Mouse (Mus musculus) cerebral cortex, adult 2 months (tissue): ENCODE measurements around the gene Mdga2.

Source experiments
- WGBS: fragments of 180-500 bp; shearing (Covaris S2); methylation state at CpG from one replicate; pipeline ENCODE4 v1.1.7; 2018; 5-methylcytosine and 5-hydroxymethylcytosine counted together

The Mdga2 gene

GRCm38 (mm10) chr12:67222221-67223025, at the start of gene Mdga2:
Mdga2 (minus strand) TSS chr12:67222549.
- under 1% methylated on average over 60 of the region's 61 CpGs for WGBS

DNA sequence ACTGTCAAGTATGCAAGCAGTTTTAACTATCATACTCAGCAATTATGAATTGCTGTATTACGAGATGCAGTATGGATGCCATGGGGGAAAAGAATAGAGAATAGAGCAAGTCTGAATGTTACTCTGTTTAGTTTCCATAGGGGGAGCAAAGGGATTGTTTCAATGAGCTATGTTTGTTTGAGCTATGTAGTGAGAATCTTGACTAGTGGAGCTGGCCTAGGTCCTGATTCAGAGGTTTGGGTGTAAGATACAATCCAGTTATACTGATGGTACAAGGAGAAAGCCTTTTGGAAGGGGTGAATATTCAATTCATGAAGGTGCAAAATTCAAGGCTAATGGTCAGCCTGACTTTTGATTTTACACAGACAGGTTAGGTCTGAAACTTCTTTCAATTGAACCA, 45.1 kb upstream of the Mdga2 start:
- 83% methylated on average over 1 of the region's 1 CpGs for WGBS

- WGBS = 67% methylated on average over 1 of the region's 1 CpGs
Observed at GRCm38 (mm10) chr12:67223530-67223929, 1.2 kb upstream of the Mdga2 start.

GRCm38 (mm10) chr12:67221329-67222220, 774 bp downstream of the Mdga2 start:
- under 1% methylated on average over 78 of the region's 78 CpGs for WGBS

DNA sequence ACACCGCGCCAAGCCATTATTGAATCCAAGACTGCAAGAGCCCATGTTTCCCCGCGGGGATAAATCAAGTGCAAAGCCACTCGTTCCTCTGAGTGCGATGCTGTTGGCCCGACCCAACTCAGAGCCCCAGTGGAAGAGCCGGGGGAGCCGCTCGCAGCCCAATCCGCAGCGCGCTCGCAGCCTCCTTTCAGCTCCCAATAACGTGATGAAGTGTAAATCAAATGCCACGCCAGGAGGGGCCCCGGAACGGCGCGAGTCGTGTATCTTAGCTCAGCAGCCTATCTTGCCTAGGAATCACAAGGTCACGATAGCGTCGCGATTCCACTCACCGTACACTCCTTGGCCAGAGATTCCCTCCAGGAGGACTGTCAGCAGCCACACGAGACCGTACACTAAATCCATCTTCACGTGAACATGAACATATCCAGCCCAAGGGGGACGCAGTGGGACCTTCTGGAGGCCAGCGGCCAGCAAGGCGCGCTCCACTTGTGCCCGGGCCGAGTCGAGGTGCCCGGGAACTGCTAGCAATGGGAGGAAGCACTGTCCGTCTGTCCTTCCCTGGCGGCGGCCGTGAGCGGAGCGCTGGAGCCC, 1.6 kb downstream of the Mdga2 start:
- under 1% methylated on average over 43 of the region's 43 CpGs for WGBS

DNA sequence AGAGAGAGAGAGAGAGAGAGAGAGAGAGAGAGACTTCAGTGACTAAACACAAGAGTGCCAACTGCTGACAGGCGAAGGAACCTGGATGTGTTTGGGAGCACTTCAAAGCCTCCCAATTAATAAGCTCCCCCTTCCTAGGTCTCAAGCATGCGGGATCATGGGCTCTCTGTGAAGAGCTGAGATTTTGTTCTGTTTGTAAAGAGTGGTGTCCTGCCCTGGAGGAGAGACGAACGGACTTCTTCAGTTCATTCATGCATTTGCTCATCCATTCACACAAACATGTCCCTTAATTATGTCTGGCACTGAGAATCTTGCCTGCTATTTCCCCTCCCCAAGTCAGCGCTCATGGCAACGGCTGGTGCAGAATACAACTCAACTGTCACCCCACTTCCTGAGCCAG, 2.3 kb downstream of the Mdga2 start:
- WGBS = under 1% methylated on average over 6 of the region's 6 CpGs

GRCm38 (mm10) chr12:67219564-67219963, 2.8 kb downstream of the Mdga2 start:
- 11% methylated on average over 5 of the region's 5 CpGs for WGBS

- WGBS = 65% methylated on average over 2 of the region's 2 CpGs
Observed at GRCm38 (mm10) chr12:67212801-67213200, 9.5 kb downstream of the Mdga2 start.

GRCm38 (mm10) chr12:67178155-67178554, 44.2 kb downstream of the Mdga2 start:
- 83% methylated on average over 1 of the region's 1 CpGs for WGBS

DNA sequence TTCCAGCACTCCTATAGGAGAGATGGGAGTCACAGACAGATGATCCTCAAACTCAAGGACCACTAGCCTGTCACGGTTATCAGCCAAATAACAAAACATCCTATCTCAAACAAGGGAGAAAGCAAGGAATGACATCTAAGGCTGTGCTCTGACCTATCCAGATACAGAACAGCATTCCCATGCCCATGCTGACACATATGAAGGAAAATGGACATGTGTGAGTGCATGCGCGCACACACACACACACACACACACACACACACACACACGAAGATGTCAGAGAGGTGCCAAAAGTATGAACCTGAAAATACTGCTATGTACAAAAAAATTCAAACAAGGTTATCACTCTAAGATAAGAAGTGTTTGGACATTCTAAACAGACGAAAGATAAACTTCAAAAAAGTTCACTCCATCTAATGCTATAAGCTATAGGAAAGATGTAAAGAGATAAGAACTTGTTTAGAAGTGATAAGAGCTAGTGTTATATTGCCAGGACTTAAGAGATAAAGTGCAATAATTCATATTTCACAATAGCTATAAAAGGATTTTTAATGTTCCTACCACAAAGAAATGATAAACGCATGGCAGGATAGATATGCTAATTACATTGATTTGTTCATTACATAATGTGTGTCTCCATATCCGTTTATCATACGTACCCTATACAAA, 65.6 kb downstream of the Mdga2 start:
- WGBS = 87% methylated on average over 8 of the region's 8 CpGs

GRCm38 (mm10) chr12:67153077-67153476, 69.3 kb downstream of the Mdga2 start:
- WGBS = 71% methylated on average over 3 of the region's 3 CpGs

GRCm38 (mm10) chr12:67141605-67142004, 80.7 kb downstream of the Mdga2 start:
- 63% methylated on average over 3 of the region's 3 CpGs for WGBS

- 64% methylated on average over 3 of the region's 3 CpGs for WGBS
Observed at GRCm38 (mm10) chr12:67140131-67140530, 82.2 kb downstream of the Mdga2 start.

DNA sequence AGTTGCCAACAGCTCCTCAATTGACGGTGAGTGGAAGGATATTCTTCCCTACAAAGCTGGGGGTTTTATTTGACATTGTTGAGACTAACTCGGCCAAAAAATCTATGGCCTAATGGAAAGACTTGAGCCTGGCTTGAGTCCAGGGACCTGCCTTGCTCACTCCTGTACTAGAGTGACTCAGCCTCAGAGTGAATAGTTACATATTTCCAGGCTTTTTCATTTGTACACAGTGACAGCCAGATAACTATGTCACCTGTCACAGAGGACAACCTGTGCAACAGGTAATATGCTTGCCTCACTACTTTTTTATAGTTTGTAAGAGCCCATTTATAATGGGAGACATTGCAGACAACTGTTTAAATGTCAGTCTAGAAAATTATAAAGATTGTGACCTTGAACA, 94.9 kb downstream of the Mdga2 start:
- WGBS = 77% methylated on average over 2 of the region's 2 CpGs

- 30% methylated on average over 3 of the region's 3 CpGs for WGBS
Observed at GRCm38 (mm10) chr12:67123874-67124273, 98.5 kb downstream of the Mdga2 start.

GRCm38 (mm10) chr12:67118652-67119515, 103.5 kb downstream of the Mdga2 start:
- WGBS = 79% methylated on average over 6 of the region's 6 CpGs

- 63% methylated on average over 3 of the region's 3 CpGs for WGBS
Observed at GRCm38 (mm10) chr12:67104171-67104570, 118.2 kb downstream of the Mdga2 start.

- WGBS = 18% methylated on average over 2 of the region's 2 CpGs
Observed at GRCm38 (mm10) chr12:67090420-67090965, 131.9 kb downstream of the Mdga2 start.

- 59% methylated on average over 19 of the region's 19 CpGs for WGBS
Observed at GRCm38 (mm10) chr12:67059136-67060014, 163.0 kb downstream of the Mdga2 start.
